Mouse (Mus musculus): ENCODE data around the gene Serpina3g. TPM values are rescaled to one million over a fixed set of nuclear protein-coding genes. Genes with fewer than 3 reads are reported as not detected.
"Not testable (repeated sequence)": the region's sequence is repeated elsewhere in the genome, so short reads cannot be mapped to it uniquely, and the experiment has no call there.

The Serpina3g gene
- total RNA-seq (2021), result under 1 TPM in 1 of 2 experiments, not detected in 1; 0.50 TPM

DNA sequence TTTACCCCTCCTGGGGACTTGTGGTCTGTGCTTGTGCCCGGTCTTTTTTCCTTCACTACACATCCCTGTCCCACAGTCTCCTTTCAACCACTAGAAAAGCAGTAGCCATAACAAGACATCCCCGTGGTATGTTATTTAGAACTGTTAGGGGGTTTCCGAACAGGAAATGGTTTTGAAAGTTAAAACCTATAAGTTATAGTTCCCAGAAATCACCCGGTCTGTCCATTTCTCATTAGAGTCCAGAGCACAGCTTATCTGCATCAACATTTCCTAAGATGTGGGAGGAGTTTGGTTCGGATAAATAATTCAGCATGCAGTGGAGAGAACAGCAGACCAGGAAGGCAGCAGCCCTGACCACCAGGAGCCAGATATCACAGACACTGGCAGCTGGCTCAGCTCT, at the start of gene Serpina3g:
Serpina3g (plus strand) TSS at position 331 of the 400 bp plus-strand sequence.
- intact Hi-C loops (cut with DNase I), result no loop called here
- DNase-seq, result no peak

DNA sequence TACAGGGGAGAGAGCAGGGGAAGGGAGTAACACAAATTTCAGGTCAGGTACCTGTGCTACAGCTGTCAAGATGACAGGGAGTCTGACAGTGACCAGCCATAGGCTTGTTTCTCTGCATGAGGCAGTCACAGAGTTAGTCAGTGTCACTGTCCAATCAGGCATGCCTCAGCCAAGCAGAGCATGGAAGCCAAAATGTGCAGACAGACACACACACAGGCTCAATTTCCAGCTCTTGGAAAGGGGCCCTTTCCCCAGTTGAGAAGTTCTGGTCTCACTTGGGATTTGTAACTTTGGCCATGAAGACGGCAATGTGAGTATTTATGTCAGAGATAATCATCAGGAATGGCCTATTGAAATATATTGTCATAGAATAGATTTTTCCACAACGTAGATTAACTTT, 46.8 kb upstream of the Serpina3g start:
- no peak for DNase-seq
- intact Hi-C loops (cut with DNase I), result no loop called here

DNA sequence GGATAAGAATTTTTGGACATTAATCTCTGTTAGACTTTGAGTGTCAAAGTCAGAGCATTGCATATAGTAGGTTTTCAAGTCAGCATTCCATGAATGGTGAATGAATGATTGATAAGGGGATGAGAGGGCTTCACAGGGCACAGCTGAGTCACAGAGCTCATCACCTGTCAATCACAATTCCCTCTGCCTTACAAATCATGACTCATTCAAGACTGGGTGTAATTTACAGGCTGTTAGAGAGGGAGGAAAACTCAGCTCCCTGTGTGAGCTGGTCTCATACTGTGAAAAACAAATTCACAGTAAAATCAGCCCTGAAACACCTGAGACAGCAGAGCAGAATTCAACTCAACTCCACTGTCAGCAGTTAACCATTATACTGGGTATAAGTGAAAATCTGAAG, 45.2 kb upstream of the Serpina3g start:
- no peak for DNase-seq
- intact Hi-C loops (cut with DNase I), result no loop called here

DNA sequence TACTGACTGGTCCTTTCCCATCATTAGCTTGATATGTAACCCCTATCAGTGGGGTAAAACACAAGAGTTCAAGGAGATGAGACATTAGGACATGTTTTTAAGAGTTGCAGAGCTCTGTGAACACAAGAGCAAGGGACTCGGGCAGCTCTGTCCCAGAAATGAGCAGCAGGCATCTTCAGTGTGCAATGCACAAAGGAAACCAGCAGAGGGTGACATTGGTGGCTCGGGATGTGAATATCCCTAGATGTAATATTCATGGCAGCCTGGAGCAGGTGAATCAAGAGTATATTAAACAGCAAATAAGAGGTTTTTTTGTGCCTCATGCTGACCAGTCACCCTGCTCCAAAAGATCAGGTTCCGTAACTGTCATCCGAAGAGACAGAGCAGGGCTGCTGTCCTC, 26.9 kb upstream of the Serpina3g start:
- intact Hi-C loops (cut with DNase I), result no loop called here
- no peak for DNase-seq

DNA sequence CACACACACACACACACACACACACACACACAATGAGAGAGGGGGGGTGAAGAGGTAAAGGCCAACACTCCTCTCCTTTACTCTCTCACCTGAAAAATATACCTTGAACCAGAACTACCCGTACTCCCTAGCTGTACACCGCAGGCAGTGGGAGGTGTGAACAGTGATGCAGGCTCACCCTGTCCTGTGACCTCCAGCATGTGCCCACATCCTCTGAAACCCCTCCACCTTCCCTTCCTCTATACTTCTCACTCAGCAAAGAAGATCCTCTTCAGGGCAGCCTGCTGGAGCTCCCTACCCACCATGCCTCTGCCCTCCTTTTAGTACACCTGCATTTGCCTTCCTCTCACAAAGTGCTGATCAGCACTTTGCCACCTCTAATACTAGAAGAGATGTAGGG, 26.2 kb upstream of the Serpina3g start:
- intact Hi-C loops (cut with DNase I), result no loop called here
- no peak for DNase-seq

DNA sequence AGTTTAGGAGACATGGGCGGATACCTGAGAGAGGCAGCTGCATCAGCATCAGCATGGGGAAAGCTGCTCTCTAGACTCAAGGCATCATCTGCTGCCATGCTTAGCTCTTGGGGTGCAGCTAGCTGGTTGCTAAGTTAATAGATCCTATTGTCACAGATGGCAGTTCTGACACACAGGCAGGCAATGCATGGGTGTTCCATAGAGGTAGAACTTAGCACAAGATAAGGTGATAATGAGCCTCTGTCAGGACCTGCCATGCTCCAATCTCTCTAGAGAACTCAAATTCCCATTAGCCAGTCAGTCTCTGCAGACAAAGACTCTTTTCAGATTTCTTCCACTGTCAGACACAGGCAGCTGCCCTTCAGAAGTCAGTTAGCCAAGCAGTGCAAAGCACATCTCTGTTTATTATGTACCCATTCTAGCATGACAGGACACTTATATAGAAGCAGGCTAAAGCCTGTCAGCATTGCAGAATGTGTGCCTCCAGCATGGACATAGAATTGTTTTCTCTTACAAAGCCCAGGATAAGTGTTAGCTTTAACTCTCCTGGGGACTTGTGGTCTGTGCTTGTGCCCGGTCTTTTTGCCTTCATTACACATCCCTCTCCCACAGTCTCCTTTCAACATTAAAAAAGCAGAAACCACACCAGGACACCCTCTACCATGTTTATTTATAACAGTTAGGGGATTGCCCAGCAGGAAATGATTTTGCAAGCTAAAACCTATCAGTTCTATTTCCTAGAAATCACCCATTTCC, 22.2 kb upstream of the Serpina3g start:
- intact Hi-C loops (cut with DNase I), result no loop called here
- no peak for DNase-seq

DNA sequence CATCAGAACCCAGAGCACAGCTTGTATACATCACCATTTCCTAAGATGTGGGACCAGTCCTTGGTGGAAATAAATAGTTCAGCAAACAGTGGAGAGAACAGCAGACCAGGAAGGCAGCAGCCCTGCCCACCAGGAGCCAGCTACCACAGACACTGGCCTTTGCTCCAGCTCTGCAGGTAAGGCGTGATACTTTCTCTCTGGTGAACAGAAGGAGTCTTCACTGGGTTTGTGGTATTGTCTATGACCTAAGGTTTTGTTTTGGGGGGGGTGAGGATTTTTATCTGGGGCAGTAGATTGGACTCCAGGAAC, 21.6 kb upstream of the Serpina3g start, which contains the start of gene Serpina3f:
Serpina3f (plus strand) TSS at position 100 of the 309 bp plus-strand sequence.
- DNase-seq, result no peak
- intact Hi-C loops (cut with DNase I), result no loop called here

DNA sequence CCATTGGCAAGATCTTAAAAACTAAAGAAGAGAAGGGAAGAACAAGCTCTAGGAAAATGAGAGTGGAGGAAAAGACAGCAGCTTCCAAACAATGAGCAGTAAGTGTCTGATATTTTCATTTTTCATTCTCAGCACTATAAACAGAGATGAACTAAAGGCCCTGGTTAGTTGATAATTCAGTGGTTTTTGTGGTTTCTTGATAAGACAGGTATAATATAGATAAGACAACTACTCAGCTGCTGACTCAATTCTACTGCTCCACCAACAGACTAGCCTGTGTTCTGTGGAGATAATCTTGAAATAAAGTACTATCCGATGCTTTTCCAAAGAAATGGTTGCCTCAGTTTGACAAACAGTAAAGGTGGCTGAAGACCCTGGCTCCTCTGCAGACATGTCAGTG, 20.8 kb upstream of the Serpina3g start:
- intact Hi-C loops (cut with DNase I), result no loop called here

DNA sequence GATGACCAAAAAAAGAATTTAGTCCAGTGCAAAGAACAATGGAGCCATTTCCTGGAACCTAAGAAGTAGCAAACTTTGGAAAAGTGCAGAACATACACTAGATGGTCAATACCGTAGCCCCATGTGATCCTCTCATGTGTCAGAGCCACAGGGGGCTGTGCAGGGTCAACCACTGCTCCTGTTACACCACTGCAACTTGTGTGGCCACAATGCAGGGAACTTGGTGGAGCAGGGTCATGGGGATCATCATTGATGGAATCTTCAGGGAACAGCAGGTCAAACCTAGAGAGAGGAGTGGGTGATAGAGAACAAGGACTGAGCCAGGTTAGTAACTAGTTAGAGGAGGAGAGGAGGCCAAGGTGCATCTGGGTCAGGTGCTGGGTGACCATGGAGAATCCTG, 14.4 kb upstream of the Serpina3g start:
- intact Hi-C loops (cut with DNase I), result no loop called here

More for the DNA sequence above, 20.8 kb upstream of the Serpina3g start:
- DNase-seq, result no peak

DNA sequence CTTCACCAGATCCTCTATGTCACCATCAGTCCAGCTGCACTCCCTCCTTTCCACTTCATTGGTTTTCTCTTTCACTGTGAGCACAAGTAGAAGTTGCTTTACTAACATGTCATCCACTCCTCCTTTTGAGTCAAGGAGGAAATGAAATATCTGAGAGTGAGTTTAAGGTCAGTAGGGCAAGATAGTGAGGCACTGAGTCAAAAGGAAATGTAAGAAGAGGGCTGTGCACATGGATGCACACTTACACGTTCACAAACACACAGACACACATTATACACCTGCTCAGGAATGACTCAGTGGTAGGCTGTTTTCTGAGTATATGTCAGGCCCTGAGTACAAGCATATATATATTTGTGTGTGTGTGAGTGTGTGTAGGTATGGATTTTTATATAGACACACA, 12.4 kb upstream of the Serpina3g start:
- intact Hi-C loops (cut with DNase I), result no loop called here
- DNase-seq, result no peak

More for the DNA sequence above, 14.4 kb upstream of the Serpina3g start:
- DNase-seq, result no peak

DNA sequence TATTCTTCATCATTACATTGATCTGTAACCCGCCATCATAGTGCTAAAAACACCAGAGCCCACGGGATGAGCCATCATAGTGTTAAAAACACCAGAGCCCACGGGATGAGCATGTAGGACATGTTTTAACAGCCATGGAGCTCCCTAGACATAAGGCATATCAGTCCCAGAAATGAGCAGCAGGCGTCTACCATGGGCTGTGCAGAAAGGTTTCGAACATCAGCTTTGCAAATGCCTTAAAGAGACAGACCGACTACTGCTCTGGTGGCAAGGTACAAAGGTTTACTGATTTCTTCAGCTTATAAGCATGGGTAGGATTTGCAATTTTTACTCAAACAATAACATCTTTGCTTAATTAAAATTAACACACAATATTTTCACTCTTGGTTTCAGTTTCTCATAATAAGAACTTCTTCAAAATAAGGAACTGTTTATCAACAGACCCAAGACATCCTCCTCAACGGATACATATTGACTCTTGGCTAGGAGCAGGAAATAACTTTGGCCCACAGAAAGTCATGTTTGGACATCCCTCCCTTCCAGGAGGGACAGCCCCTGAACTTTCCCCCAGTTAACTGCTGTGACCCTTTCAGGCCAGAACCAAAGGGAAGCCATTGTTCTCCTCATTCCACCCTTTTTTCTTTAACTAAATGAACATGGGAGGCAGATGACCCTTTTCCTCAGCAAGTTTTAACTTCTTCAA, 11.3 kb upstream of the Serpina3g start:
- no peak for DNase-seq
- intact Hi-C loops (cut with DNase I), result no loop called here

DNA sequence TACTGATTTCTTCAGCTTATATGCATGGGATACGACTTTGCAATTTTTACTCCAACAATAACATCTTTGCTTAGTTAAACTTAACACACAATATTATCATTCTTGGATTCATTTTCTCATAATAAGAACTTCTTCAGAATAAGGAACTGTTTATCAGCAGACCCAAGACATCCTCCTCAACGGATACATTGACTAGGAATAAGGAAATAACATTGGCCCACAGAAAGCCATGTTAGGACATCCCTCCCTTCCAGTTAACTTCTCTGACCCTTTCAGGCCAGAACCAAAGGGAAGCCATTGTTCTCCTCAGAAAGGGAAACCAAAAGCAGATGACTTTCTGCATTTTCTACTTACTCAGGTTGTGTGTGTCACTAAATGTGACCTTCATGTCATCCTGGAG, 5.3 kb upstream of the Serpina3g start:
- DNase-seq, result no peak
- intact Hi-C loops (cut with DNase I), result no loop called here

DNA sequence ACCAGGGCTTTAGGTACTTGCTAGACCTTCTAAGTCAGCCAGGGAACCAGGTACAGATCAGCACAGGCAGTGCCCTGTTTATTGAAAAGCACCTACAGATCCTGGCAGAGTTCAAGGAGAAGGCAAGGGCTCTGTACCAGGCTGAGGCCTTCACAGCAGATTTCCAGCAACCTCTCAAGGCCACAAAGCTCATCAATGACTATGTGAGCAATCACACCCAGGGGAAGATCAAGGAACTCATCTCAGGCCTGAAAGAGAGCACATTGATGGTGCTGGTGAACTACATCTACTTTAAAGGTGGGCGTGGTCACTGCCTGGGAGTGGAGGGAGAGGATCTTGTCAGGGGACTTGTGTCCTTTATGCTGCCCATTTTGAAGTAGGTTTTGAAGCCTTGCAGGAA, 2.0 kb downstream of the Serpina3g start:
- intact Hi-C loops (cut with DNase I); DNase-seq: not testable (repeated sequence)

DNA sequence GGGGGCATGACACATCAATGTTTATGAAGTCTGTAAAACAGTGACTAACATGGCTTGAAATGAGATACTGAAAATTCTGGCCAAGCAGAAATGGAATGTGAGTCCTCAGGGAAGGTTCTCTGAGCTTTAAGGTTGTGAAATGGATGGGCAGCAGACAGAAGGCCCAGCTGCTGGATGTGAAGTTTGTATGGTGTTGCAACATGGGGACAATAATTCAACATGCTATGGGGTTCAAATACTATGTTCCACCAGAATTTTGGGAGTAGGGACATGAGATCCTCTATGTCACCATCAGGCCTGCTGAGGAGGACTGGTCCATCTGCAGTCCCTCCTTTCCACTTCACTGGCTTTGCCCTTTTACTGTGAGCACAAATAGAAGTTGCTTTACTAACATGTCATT, 7.3 kb downstream of the Serpina3g start:
- no peak for DNase-seq
- intact Hi-C loops (cut with DNase I), result loop anchor here (10.0 kb wide), 1 partner anchor 181 kb away; no protein-coding TSS in a partner anchor

DNA sequence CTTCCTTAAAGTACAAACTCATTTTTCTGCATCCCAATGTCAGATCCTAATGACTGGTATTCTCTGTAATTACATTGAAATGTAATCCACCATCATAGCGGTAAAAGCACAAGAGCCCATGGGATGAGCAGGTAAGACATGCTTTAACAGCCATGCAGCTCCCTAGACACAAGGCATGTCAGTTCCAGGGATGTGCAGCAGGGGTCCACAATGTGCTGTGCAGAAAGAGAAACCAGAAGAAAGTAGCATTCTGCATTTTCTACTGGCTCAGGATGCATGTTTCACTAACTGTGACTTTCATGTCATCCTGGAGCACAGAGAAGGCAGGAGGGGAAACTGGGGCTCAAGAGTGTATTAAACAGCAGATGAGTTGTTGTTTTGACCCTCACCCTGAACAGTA, 9.0 kb downstream of the Serpina3g start:
- DNase-seq, result peak; percentile 23
- intact Hi-C loops (cut with DNase I), result loop anchor here (10.0 kb wide), 1 partner anchor 180 kb away; no protein-coding TSS in a partner anchor

DNA sequence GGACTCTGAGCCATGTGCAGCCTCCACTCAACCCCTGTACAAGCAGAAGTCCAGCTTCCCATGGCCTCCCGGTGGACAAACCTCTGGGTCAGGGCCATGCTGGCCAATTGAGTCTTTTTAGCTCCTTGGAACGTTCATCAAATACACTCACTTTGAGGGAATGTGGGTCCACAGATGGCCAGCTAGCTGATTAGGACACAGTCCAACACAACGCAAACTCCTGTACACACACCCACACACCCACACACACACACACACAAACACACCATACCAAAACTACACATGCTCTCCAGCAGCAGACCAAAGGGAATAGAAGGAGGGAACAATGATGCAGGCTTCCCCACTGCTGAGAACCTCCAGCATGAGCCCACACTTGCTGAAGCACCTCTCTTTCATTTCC, 9.6 kb downstream of the Serpina3g start:
- intact Hi-C loops (cut with DNase I), result loop anchor here (10.0 kb wide), 1 partner anchor 179 kb away; no protein-coding TSS in a partner anchor
- DNase-seq, result no peak

DNA sequence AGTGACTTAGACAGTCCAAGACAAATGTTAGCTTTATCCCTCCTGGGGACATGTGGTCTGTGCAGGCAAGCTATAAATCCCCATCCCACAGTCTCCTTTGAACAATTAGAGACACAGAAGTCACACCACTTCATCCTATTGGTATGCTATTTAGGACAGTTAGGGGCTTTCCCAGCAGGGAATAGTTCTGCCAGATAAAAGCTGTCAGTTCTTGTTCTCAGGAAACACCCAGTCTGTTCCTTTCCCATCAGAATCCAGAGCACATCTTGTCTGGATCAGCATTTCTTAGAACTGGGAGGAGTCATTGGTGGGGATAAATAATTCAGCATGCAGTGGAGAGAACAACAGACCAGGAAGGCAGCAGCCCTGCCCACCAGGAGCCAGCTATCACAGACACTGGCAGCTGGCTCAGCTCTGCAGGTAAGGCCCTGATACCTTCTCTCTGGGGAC, 11.5 kb downstream of the Serpina3g start:
- DNase-seq, result no peak
- intact Hi-C loops (cut with DNase I), result loop anchor here (10.0 kb wide), 1 partner anchor 177 kb away; no protein-coding TSS in a partner anchor

DNA sequence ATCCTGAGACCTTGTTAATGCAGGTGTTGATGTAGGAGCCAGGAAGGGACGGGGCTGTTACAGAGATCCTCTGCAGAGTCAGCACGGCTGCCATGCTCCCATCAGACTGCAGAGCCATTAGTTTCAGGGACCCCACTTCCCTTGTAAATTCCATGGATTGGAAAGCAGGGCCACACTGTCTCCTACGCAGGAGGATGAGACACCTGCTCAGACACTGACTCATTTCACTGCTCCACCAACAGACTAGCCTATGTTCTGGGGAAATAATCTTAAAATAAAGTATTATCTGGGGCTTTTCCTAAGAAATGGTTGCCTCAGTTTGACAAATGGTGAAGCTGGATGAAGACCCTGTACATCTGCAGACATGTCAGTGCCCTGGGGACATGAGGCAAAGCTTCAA, 12.2 kb downstream of the Serpina3g start:
- intact Hi-C loops (cut with DNase I), result loop anchor here (10.0 kb wide), 1 partner anchor 177 kb away; no protein-coding TSS in a partner anchor
- DNase-seq, result no peak

DNA sequence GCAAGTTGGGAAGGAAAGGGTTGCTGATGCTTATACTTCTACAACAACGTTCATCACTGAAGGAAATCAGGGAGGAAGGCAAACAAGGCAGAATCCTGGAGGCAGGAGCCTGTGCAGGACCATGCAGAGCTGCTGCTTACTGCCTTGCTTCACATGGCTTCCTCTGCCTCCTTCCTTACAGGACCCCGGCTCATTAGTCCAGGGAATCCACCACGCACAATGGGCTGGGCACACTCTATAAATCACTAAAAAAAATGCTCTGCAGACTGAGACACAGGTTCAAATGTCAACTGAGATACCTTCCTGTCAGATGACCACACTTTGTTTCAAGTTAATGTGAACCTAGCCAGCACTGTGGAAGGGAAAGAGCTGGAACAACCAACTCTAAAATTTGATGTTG, 25.0 kb downstream of the Serpina3g start:
- intact Hi-C loops (cut with DNase I), result no loop called here
- no peak for DNase-seq

DNA sequence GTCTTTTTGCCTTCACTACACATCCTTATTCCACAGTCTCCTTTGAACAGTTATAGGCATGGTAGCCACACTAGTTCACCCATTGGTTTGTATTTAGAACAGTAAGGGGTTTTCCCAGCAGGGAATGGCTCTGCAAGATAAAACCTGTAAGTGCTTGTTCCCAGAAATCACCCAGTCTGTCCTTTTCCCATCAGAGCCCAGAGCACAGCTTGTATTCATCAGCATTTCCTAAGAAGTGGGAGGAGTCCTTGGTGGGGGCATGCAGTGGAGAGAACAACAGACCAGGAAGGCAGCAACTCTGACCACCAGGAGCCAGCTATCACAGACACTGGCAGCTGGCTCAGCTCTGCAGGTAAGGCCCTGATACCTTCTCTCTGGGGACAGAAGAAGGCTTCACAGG, 26.8 kb downstream of the Serpina3g start, which contains the start of gene Serpina3i:
Serpina3i (plus strand) TSS at position 260 of the 400 bp plus-strand sequence.
- intact Hi-C loops (cut with DNase I), result no loop called here
- no peak for DNase-seq

DNA sequence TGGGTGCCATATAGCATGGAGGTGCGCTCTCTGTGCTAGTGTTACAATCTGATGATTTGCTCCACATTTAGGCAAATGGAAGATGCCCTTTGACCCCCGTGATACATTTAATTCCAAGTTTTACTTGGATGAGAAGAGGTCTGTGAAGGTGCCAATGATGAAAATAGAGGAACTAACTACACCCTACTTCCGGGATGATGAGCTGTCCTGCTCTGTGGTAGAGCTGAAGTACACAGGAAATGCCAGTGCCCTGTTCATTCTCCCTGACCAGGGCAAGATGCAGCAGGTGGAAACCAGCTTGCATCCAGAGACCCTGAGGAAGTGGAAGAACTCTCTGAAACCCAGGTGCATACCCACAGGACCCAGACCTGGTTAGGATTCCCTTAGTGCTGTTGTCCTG, 30.3 kb downstream of the Serpina3g start:
- intact Hi-C loops (cut with DNase I), result no loop called here
- no peak for DNase-seq

Measured in left cerebral cortex, postnatal 4 days (tissue).